Mouse (Mus musculus): ENCODE measurements at regions not wholly inside any gene's neighbourhood (a gene's known extent, or its start where the extent isn't known, plus 50 kb on each side); places are given as distances from the start of the nearest gene placed in this dataset.

GRCm38 (mm10) chr6:31895835-31896234, 154.2 kb upstream of the 1700012A03Rik start:
- TF ChIP-seq CTCF (IDR thresholded peaks at IDR 0.05; ENCODE audit: extremely low read depth, insufficient read length, insufficient replicate concordance, low read depth, low read length) (no peak), POLR2A (IDR thresholded peaks at IDR 0.05; ENCODE audit: low read depth, low read length) (no peak)
